Mouse (Mus musculus) stomach, postnatal 0 days (tissue): ENCODE data around the gene Vmn1r55. TPM values are rescaled to one million over a fixed set of nuclear protein-coding genes. Genes with fewer than 3 reads are reported as not detected.

Experiments
- ATAC-seq: fragments of 200-750 bp; cut with Nextera tagmentation; 2 replicates; pipeline ENCODE4 v1.8.0; 2017; ENCODE audit not compliant: low FRiP score, low TSS enrichment
- DNase-seq: peaks from one replicate; pipeline ENCODE4 v3.0.0-alpha.2; 2016; ENCODE audit warnings: low spot score
- H3K27ac ChIP-seq: fragments of 300-500 bp; sonication (generic); replicated peaks from 2 replicates; pipeline ENCODE4 v1.5.1; 2014; ENCODE audit warnings: mild to moderate bottlenecking, control low read depth
- H3K27me3 ChIP-seq: fragments of 300-500 bp; sonication (generic); 2 replicates; pipeline ENCODE4 v1.6.1; 2014; ENCODE audit warnings: low read length; ENCODE audit not compliant: control insufficient read depth, insufficient read depth
- H3K36me3 ChIP-seq: fragments of 300-500 bp; sonication (generic); 2 replicates; pipeline ENCODE4 v1.6.1; 2014; ENCODE audit warnings: low read length, mixed read lengths; ENCODE audit not compliant: control insufficient read depth, insufficient read depth
- H3K4me1 ChIP-seq: fragments of 300-500 bp; sonication (generic); replicated peaks from 2 replicates; pipeline ENCODE4 v1.6.1; 2014; ENCODE audit warnings: antibody characterized with exemption; ENCODE audit not compliant: control insufficient read depth, insufficient read depth
- H3K4me2 ChIP-seq: fragments of 300-500 bp; sonication (generic); replicated peaks from 2 replicates; pipeline ENCODE4 v1.6.1; 2014; ENCODE audit warnings: low read depth, mild to moderate bottlenecking, control low read depth, moderate library complexity
- H3K4me3 ChIP-seq: fragments of 300-500 bp; sonication (generic); 2 replicates; pipeline ENCODE4 v1.5.1; 2014; ENCODE audit warnings: low read depth, low read length, control low read depth
- H3K9ac ChIP-seq: fragments of 300-500 bp; sonication (generic); 2 replicates; pipeline ENCODE4 v1.6.1; 2014; ENCODE audit warnings: mild to moderate bottlenecking, low read length, control low read depth, mixed read lengths
- H3K9me3 ChIP-seq: fragments of 300-500 bp; sonication (generic); 2 replicates; pipeline ENCODE4 v1.6.1; 2016; ENCODE audit warnings: low read length; ENCODE audit not compliant: control insufficient read depth
- CTCF ChIP-seq: IDR thresholded peaks from 2 replicates; pipeline ENCODE4 v1.5.1; 2016; ENCODE audit warnings: antibody characterized with exemption, low read depth, mild to moderate bottlenecking, moderate library complexity
- EP300 ChIP-seq: optimal IDR thresholded peaks from 2 replicates; pipeline ENCODE3; 2016; ENCODE audit warnings: antibody characterized with exemption
- WGBS: fragments of 180-500 bp; shearing (Covaris S2); extraction: QIAGEN DNeasy Blood & Tissue Kit; methylation state at CpG from one replicate; pipeline ENCODE4 v1.1.7; 2014; 5-methylcytosine and 5-hydroxymethylcytosine counted together
- polyA plus RNA-seq: library from polyadenylated mRNA; unstranded; fragments of >200 nt; fragmentation: Nextera tagmentation; extraction: Ambion mirVana; gene quantifications from 2 replicates; pipeline ENCODE4 v1.2.1, GENCODE M21; 2015

Vmn1r55 gene
- polyA plus RNA-seq, 1 experiment from 2014 or later, result not detected

DNA sequence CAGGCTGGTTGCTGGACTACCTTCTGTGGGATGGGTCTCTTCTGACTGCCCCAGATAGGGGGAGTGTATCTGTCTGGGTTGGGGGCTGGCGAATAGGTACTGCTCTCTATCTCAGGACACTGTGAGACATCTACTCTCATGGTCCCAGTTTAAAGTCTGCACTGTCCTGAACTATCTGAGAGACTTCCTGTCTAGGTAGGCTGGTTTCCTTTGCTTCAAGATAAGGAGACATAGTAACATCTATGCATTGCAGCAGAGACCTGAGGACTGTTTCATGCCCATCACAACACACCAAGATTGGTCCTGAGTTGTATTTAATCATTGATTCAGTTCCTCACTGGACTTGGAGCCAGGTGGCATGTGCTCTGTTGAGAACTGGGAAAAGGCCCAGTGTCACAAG lies 64.0 kb downstream of the Vmn1r55 start:
- DNase-seq, result no peak
- peaks cover 11% of the 10 kb centered on the region for H3K36me3 ChIP-seq
- TF ChIP-seq CTCF, result no peak
- TF ChIP-seq EP300, result no peak
- 85% methylated on average over 1 of the region's 1 CpGs for WGBS
- 0 out of 2 replicates have a peak, but pooled peaks cover 2% of the 10 kb centered on the region for H3K4me1 ChIP-seq
- H3K27me3 ChIP-seq, result no peaks in the 10 kb centered on the region
- ATAC-seq, result no peak
- no peak overlapping the region for H3K27ac ChIP-seq
- H3K9me3 ChIP-seq, result no peaks in the 10 kb centered on the region
- H3K9ac ChIP-seq, result no peak overlapping the region
- no peak overlapping the region for H3K4me2 ChIP-seq
- H3K4me3 ChIP-seq, result no peak overlapping the region

DNA sequence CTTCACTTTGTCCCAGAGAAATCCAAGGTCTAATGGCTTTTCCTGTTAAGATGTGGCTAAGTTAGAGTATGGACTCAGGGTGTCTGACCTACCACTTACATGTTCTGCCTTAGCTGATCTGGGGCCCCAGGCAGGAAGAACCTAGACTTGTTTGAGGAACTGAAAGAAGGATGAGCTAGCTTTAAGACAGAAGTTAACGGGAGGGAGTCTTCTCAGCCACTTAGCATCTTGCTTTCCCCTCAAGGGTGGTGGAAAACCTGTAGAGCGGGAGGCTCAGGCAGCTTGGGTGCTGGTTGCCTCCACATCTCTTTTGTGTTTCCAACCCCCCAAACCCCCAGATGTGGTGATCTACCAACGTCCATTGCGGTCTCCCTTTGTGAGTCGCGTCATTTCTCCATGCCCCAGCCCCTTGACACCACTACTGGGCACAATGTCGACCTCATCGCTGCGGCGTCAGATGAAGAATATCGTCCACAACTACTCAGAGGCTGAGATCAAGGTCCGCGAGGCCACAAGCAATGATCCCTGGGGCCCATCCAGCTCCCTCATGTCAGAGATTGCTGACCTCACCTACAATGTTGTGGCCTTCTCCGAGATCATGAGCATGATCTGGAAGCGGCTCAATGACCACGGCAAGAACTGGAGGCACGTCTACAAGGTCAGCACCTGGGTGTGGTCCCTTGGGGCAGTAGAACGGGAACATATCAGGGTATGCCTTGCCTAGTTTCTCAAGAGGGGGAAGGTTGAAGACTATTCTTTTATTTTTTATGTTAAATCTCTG lies 66.0 kb downstream of the Vmn1r55 start:
- 83% methylated on average over 18 of the region's 18 CpGs for WGBS
- Histone ChIP-seq H3K9me3 (no peaks in the 10 kb centered on the region), H3K9ac (0 out of 2 replicates have a peak overlapping the region, but pooled peaks have one; percentile 4), H3K36me3 (peaks cover 6% of the 10 kb centered on the region; the same call in 1 of the 2 replicates), H3K4me1 (0 out of 2 replicates have a peak, but pooled peaks cover 2% of the 10 kb centered on the region), H3K27ac (no peak overlapping the region), H3K4me3 (no peak overlapping the region), H3K27me3 (no peaks in the 10 kb centered on the region), H3K4me2 (no peak overlapping the region)
- no peak for DNase-seq
- TF ChIP-seq EP300 (no peak), CTCF (no peak)
- ATAC-seq, result no peak

DNA sequence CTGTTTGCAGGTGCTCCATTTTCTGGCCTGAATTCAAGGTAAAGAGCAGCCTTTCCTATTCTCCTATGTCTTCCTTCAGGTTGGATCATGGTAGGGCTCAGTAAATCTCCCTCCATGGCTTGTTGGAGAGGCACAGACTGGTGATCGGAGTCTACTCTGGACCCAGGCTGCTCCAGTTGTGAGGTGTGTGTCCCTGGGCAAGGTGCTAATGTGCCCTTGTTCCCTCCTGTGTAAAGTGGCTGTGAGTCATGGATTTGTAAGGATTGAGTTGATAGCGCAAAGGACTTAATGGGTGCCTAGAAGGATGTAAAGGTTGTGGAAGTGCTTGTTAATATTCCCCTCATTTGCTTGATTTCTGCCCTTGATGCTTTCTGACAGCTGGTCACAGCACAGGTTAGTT lies 67.5 kb downstream of the Vmn1r55 start:
- 0 out of 2 replicates have a peak, but pooled peaks cover 2% of the 10 kb centered on the region for H3K4me1 ChIP-seq
- no peak for TF ChIP-seq EP300
- TF ChIP-seq CTCF, result no peak
- H3K27me3 ChIP-seq, result no peaks in the 10 kb centered on the region
- no peak overlapping the region for H3K9ac ChIP-seq
- peak overlapping the region; percentile 85 for H3K4me2 ChIP-seq
- H3K27ac ChIP-seq, result peak overlapping the region; percentile 49
- peaks cover 11% of the 10 kb centered on the region for H3K36me3 ChIP-seq
- WGBS, result 72% methylated on average over 2 of the region's 2 CpGs
- no peak overlapping the region for H3K4me3 ChIP-seq
- ATAC-seq, result peak; percentile 59
- H3K9me3 ChIP-seq, result no peaks in the 10 kb centered on the region
- DNase-seq, result peak; percentile 57

DNA sequence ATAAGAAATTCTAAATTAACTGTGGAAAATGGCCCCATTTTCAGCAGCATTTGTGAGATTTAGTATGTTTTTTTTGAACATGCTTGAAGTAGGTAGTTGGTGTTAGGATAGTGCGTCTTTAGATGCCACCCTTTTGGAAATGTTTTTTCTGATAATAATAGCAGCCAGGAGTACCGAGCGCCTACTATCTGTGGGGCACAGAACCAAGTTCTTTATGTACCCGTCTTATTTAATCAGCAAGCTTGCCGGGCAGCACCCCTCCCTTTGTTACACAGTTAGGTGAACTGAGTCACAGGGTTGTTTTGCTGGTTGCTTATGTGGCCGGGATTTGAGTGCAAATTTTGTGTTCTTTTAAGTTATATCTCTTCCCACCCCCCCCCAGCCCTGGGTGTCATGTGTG lies 68.2 kb downstream of the Vmn1r55 start:
- Histone ChIP-seq H3K27me3 (no peaks in the 10 kb centered on the region), H3K9me3 (no peaks in the 10 kb centered on the region), H3K27ac (peak overlapping the region; percentile 98), H3K9ac (peak overlapping the region; percentile 99), H3K4me3 (peak overlapping the region; percentile 99), H3K36me3 (peaks cover 18% of the 10 kb centered on the region), H3K4me2 (peak overlapping the region; percentile 85), H3K4me1 (0 out of 2 replicates have a peak, but pooled peaks cover 2% of the 10 kb centered on the region)
- TF ChIP-seq CTCF (peak; percentile 32), EP300 (no peak)
- DNase-seq, result peak; percentile 33
- ATAC-seq, result no peak
- WGBS, result 35% methylated on average over 6 of the region's 6 CpGs

DNA sequence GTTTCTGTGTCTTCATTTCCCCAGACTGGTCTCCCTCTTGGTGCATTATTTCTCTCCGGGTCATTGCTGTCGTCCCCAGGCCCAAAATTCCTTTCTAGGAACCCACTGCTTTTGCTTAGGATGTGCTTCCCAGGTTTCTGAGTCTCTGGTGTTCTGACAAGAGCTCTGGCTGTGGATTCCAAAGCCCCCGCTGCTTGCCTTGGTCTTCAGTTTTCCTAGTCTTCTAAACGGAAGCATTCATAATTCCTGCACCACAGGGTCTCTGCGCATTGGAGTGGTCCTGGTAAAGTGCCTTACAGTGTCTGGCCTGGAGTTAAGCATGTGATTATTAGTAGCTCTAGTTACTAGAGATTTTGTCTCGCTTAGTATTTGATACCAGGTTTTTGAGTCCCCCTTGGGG lies 68.7 kb downstream of the Vmn1r55 start:
- peak overlapping the region; percentile 85 for H3K4me2 ChIP-seq
- peak overlapping the region; percentile 99 for H3K4me3 ChIP-seq
- H3K27ac ChIP-seq, result peak overlapping the region; percentile 98
- 8% methylated on average over 6 of the region's 6 CpGs for WGBS
- DNase-seq, result no peak
- H3K9me3 ChIP-seq, result no peaks in the 10 kb centered on the region
- peak overlapping the region; percentile 99 for H3K9ac ChIP-seq
- ATAC-seq, result no peak
- 0 out of 2 replicates have a peak, but pooled peaks cover 2% of the 10 kb centered on the region for H3K4me1 ChIP-seq
- H3K27me3 ChIP-seq, result no peaks in the 10 kb centered on the region
- peaks cover 20% of the 10 kb centered on the region for H3K36me3 ChIP-seq
- no peak for TF ChIP-seq EP300
- no peak for TF ChIP-seq CTCF
